Mouse (Mus musculus) kidney, postnatal 4 days (tissue): ENCODE measurements at regions not wholly inside any gene's neighbourhood (a gene's known extent, or its start where the extent isn't known, plus 50 kb on each side); places are given as distances from the start of the nearest gene placed in this dataset.
A peak's percentile ranks its signal among the peaks of the same experiment; 100 is the strongest.

ENCODE experiments used
- DNase-seq, 2 experiments: peaks; one replicate each; pipeline ENCODE4 v3.0.0; 2021; ENCODE audit warnings: mixed read lengths in 2 of 2

DNA sequence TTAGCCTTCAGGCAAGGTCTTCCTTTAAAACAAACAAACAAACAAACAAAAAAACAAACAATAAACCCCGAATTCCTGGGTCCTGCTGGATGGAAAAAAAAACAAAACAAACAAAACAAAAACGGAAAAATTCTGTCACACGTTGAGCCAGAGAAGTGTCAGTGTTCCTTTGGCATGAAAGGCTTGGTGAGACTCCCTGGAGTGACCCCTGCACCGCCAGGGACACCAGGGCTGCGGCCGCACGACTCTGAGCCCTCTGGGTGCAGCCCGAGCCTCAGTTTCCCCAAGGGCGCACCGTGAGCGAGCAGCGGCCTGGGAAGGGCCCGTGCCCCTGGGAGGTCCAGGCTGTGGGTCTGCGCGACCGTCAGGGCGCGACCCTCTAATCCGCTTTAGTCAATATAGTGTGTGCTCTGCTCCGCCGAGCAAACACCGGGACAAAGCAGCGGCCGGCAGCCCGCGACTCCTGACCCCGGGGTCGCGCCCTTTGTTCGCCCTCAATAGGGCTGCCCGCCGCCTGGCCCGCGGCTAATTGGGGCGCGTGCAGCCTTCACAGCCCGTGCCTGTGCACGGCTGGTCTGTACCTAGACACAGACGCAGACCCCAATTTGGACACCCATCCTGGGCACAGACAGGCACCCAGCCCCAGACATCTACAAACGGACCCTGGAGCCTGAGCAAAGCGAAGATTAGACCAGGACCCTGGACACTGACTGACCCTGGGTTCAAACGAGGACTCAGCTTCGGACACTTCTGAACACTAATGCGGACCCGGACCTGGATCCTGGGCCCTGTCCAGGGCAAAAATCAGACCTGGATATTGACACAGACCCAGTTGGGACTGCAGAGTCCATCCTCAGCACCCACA lies 74.0 kb upstream of the Ppara start:
- DNase-seq, result no peak

- DNase-seq, result no peak
Observed at GRCm38 (mm10) chr15:85661393-85661690, 73.4 kb upstream of the Ppara start.

GRCm38 (mm10) chr15:85661771-85662170 lies 73.0 kb upstream of the Ppara start:
- no peak for DNase-seq

DNA sequence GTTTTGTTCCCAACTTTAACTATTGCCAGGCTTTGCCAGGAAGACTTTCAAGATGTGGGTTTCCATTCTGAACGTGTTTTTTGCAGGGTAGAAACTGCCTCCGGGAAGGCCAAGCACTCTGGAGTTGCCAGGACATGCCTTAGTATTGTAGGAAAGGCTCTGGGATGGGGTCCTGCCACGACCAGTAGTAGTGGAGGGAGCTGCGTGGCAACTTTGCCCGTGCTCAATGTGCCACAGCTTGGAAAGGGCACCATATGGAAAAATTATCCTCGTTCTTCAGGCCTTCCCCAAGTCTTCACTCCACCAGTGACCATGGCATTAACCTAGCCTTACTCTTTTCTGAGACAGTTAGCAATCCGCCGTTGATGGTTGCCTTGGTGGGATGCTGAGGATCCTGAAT lies 72.5 kb upstream of the Ppara start:
- DNase-seq, result no peak

DNA sequence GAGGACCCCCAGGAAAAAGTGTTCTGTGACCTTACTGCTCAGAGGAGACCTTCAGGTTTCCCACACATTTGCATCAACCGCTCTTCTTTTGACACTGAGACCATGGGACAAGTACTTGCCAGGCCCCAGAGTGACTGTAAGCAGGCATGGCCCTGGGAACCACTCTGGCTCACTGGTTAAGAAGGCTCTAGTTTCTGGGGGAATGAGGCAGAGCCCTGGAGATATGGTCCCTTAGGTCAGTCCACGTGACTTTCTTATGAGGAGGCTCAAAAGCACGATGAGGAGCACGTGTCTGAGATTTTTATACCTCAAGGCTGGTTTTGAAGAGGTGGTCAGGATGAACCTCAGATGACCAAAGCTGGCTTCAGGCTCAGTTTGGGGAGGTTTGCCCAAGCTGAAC lies 72.1 kb upstream of the Ppara start:
- DNase-seq, result no peak

DNA sequence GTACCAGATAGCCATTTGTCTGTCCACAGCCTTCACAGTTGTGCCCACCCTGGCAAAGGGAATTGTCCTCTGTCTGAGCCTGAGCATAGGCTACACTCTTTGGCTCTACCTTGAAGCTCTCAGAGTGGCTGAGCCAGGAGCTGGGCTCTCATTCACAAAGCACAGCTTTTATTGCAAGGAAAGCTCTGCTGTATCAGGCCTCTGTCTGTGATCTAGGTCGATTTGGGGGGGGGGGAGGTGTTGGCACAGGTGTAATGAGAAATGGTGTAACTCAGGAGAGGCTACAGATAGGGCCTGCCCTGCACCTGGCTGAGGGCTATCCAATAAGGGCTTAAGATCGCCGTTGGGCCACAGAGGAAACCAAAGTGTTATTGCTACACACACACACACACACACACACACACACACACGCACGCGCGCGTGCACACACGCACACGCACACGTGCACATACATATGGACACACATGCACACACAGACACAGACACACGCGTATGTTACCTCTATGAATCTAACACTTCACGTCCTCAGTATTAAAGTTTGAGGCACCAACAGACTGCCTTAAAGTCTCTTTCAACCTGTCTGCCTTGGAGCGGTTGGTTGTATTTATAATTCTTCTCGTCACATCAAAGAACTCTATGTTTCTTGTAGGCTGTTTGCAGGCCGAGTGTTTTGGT lies 70.9 kb upstream of the Ppara start:
- DNase-seq, result no peak

DNA sequence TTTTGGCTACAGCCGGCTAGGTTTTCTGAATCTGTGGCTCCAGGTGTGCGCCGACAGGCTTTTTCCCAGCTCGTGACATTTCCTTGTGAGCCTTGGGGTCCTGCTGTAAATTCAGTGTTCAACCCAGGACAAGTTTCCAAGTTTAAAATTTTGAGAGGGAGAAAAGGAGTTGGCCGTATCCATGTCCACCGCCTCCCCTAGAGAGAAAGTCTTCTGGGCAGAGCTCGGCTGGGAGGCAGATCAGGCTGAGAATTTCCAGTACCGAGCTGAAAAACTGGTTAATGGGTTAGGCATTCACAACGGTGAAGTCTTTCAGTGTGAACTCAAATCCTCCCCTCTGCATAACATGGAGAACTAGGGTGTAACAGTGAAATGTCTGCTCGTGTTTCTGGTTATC lies 70.4 kb upstream of the Ppara start:
- peak in 1 of 2 experiments; percentile 61 for DNase-seq

DNA sequence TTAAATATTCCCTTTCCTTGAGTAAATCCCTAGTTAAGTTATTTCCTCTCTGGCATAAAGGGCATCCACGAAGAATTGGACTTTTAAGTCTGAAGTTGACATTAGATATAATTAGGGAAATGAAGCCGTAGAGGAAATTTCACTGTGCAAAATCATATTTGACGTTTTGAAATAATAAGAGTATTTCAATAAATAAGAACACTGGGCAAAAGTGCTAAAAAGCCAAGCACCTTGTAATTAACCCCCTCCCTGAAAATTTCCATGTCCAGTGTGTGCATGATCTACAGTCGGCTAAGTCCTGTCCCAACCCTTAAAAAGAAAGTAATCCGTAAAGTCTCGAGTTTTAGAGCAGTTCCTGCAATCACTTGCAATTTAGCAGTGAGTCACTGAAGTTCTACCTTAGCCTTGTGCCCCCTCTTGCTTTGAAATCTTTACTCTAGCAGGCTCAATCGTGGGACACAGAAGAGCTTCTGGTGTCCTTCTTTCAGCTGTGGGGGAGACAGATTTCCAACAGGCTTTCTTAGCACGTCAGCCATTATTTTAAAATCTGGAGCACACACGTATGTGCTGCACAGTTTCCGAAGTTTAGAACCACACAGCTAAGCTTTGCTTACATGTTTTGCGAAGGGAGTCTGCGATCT lies 69.5 kb upstream of the Ppara start:
- DNase-seq, result no peak

GRCm38 (mm10) chr15:85666496-85666895 lies 68.3 kb upstream of the Ppara start:
- no peak for DNase-seq

DNA sequence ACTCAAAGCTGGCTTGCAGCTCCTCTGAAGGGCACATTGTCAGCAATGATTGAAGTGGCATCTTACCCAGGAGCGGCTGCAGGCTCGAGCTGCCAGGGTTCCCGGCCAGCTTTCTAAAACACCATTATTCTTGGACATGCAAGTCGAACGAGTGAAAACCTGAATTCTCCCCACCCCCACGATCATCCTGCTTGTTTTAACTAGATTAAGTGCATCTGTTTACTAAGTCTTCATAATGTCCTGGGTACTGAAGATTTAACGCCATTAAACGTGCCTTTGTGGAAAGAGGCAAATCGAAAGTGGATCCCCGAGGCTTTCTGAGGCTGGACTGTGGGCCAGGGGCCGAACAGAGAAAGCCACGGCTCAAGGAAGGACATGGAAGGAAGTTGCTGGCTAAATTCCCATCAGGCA lies 67.4 kb upstream of the Ppara start:
- peak in 1 of 2 experiments; percentile 65 for DNase-seq

GRCm38 (mm10) chr15:85667906-85668590 lies 66.7 kb upstream of the Ppara start:
- DNase-seq, result no peak

DNA sequence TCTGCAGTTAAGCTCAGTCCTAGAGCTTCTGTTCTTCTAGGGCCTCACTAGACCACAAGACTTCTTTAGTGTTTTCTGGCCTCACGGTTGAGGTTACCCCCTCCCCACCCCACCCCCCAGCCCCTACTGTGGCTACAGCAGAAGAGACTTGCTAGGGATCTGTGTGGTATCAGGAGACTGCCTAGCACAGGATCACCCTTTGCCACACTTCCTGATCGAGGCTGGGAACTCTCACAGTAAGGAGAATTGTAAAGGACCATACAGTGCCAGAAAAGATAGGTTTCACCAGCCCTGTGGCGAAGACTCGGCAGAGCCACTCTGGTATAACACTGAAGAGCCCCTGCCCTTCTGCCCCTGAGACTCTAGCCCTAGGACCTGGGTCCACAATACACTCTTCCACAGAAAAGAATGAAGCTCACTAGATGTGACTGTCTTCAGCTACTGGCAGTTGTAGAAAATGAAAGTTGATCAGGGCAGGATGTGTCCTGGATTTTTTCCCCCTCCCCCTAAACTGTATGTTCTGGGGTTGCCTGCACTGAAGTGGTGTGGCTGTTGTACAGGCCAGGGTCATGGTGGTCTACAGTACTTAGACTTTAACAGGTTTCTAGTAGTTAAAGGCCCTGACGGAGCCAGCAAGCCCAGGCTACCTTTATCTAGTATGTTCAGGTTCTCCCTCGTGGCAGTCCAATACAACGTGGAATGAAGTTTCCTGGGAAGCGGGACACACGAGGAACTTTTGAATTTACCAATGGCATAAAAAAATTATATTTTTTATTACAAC lies 65.7 kb upstream of the Ppara start:
- DNase-seq, result no peak

DNA sequence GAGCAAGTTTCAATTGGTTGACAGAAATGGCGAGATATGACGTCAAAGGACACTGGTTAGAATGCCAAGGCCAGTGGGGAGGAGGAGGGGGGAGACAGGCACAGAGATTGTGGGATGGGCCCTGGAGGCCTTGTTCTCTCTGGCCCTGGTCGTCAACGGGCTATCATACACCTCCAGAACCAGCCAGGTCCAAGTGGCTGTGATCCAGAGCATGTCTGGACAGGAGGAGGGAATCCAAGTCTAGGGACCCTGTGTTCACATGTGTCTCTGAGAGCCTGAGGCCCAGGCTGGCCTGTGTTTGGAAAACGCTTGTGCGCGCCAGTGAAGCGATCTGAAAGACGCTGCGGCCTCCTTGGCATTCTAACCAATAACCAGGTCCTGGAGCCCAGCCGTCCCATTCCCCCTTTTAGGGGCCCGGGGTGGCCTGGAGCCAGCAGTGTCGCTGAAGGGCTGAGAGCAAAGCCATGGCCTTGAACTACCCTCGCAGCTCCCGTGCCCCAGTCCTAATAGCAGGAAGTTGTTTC lies 65.1 kb upstream of the Ppara start:
- DNase-seq, result no peak

- DNase-seq, result peak; percentile 81 to 88
Observed at GRCm38 (mm10) chr15:85670176-85670788, 64.5 kb upstream of the Ppara start.

GRCm38 (mm10) chr15:85670789-85671700 lies 63.7 kb upstream of the Ppara start:
- peak; percentile 91 to 95 for DNase-seq

DNA sequence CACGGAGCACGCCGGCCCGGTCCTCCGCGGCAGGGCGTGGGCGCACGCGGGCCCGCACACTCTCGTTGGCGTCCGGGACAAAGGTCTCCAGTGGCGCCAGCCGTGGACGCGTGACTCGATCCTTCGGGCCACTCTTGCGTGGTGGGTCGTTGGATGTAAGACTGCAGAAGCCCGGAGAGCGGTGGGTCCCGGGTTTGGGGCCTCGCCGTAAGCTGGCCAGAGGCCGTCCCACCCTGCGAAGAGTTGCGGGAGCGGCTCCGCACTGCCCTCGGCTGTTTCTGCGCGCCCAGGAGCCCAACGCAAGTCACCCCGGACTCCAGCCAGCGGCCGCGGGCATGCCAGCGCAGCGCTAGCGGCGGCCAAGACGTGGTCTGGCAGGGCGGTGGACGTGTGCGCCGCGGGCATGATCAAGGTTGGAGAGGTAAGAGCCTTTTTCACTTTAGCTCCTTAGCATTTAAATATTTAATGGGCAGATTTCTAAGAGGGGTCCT lies 63.0 kb upstream of the Ppara start:
- DNase-seq, result peak; percentile 58 to 71

DNA sequence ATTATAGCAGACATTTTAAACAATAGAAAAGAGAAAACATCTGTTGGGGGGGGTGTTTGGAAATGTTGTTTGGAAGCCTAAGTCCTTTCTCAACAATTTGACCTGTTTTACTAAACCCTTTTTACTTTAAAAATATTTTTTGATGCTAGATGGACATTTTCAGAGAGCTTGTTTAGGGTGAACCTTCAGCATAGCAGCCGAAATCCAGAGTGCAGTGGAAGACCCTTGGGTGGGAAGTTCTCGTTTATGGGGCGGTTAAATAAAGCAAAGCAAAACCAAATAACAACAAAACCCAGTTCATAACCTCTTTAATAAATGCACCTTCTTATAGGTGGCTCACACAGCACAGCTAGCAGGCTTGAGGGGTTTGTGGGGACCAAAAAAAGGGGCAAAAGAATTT lies 62.4 kb upstream of the Ppara start:
- no peak for DNase-seq

- DNase-seq, result no peak
Observed at GRCm38 (mm10) chr15:85672931-85673330, 61.9 kb upstream of the Ppara start.

DNA sequence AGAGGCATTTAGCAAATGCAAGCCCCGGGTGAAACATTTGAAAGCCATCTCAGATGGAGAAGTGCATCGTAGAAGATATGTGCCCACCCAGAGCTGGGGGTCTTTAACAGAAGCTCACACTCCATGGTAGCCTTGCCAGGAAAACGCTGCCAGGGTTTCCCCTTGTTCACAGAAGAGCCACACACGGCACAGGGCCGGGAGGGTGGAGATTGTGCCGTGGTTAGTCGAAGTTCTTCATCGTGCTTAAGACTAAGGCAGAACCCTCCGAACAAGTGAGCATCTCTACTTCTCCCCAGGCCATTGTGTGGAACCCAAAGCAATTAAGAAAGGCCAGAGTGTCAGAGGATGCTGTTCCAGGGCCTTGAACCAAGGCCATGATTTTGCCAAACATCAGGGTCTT lies 61.3 kb upstream of the Ppara start:
- DNase-seq, result no peak

GRCm38 (mm10) chr15:85674191-85674984 lies 60.4 kb upstream of the Ppara start:
- DNase-seq, result no peak
